Mouse (Mus musculus) right cerebral cortex, postnatal 25 days (tissue): ENCODE results near the gene Irak1bp1.

ENCODE experiments used
- DNase-seq: peaks from one replicate; pipeline ENCODE4 v3.0.0; 2022

Irak1bp1 gene

GRCm38 (mm10) chr9:82829007-82829689 is at the start of gene Irak1bp1:
Gene Irak1bp1, plus strand, starts transcription at chr9:82829540.
- DNase-seq, result no peak

- no peak for DNase-seq
These were observed 41.0 kb upstream of the Irak1bp1 start for GRCm38 (mm10) chr9:82788375-82788774.

- DNase-seq, result no peak
These were observed 29.0 kb upstream of the Irak1bp1 start for GRCm38 (mm10) chr9:82800360-82800759.

DNA sequence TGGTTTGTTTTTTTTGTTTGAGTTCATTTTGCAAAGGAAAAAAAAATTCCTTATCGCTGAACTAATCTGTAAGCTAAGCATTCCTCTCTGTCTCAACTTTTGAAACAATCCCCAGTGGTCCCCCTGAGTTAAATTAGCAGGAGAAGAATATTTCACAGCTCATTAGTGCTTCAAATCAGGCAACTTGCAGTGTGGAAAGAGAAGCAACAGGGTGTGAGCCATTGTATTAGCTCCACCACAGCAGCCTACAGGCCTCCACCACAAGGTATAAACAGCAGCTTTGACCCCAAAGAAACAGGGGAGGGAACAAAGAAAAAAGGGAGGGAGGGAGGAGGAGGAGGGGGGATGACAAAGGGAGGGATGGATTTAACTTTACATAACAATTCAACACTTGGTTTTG is 22.2 kb upstream of the Irak1bp1 start:
- no peak for DNase-seq

DNA sequence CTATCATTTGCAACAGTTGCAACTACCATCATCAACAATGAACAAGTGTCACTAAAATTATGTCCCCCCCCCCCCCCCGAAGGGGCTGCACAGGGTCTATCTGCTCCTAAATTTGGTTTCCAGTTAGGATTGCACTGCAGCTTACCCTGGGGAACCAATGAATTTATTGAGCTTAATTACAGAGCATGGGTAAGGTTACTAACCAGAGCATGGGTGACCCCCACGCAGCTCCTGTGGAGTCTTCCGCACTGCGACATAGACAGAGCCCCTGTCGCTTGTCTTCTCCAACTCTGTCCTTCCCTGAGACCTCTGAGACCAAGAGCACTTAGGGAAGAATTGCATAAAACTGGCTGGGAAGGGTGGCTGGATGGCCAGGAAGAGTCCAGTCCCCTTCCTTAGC is 21.7 kb upstream of the Irak1bp1 start:
- DNase-seq, result no peak

GRCm38 (mm10) chr9:82812172-82812963 is 17.0 kb upstream of the Irak1bp1 start:
- no peak for DNase-seq

DNA sequence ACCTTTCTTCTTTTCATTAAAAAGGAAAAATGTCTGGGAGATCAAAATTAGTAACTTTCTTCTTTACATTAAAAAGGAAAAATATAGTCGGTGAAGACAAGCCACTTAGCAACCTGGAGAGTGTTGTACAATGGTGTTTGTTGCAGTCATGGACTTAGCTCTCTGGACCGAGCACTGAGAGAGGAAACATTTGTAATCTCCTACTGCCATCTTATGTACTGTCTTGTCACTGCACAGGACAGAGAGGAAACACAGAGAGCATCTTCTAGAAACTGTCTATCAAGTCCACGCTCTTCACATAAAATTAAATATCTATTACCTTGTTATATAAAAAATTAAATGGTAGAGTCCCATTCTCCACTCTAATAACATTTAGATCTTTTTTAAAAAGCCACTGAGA is 14.8 kb upstream of the Irak1bp1 start:
- DNase-seq, result no peak

DNA sequence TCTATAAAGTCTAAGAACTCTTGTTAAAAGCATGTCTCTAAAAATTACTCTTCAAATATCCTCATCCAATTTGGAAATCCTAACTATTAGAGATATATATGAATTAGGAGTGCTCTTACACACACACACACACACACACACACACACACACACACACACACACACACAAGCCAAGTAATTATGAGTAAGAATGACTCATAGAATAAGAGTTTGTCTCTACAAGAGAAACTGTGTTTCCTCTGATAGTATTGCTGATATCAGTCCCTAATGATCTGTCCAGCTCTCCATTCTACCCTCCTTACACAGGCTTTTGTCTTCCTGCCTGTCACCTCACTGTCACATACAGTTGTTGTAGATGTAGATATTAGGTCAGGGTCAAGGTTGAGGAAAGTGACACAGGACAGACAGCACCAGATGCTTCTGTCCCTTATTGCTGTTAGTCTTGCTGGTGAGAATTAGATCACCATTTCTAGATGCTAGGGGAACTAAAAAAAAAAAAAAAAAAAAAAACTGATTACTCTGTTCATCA is 14.0 kb upstream of the Irak1bp1 start:
- DNase-seq, result no peak

GRCm38 (mm10) chr9:82826426-82826825 is 2.9 kb upstream of the Irak1bp1 start:
- no peak for DNase-seq

DNA sequence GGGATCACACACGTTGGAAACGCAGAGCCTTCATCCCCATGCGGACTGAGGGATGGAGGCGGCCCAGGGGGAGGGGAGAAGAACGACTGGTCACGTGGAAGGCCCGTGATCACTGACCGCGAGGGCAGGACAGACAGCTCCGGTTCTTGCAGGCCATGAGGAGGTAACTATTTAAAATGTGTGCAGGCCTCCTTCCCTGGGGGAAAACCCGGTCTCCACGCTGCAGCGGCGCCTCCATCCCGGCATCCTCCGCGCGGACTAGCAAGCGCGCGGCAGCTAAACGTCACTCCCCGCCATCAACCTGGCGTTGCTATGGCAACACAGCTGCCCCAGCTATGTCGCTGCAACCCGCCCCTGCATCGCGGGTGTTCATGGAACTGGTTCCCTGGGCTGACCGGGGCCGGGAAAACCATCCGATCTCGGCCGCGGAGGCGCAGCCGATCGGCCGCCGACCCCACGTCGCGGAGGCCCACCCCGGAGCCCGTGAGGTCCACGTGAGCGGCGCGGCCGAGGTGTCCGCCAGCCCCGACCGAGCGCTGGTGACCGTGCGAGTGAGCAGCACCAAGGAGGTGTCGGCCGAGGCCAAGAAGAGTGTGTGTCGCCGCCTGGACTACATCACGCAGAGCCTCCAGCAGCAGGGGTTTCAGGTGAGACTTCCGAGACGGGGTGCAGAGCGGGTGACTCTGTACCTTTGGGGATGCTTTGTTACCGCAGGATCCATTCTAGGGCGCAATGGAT is 522 bp downstream of the Irak1bp1 start:
- DNase-seq, result peak; percentile 93

GRCm38 (mm10) chr9:82831891-82832290 is 2.6 kb downstream of the Irak1bp1 start:
- DNase-seq, result no peak

GRCm38 (mm10) chr9:82835921-82836320 is 6.6 kb downstream of the Irak1bp1 start:
- no peak for DNase-seq

DNA sequence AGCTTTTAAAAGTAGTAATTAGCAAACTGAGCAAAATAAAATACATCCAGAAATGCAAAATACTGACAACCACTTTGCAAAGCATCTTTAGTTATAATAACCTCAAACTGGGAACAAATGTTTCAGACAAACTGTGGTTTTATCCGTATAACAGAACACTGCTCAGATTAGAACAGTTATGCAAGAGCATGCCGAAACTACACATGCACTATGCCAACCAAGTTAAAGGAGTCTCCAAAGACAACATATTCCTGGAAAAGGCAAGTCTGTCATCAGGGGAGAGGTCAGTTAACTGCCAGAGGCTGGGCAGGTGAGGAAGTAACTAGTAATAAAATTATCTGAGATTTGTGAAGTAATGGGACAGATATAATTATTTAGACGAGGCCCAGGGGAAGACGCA is 13.3 kb downstream of the Irak1bp1 start:
- no peak for DNase-seq

DNA sequence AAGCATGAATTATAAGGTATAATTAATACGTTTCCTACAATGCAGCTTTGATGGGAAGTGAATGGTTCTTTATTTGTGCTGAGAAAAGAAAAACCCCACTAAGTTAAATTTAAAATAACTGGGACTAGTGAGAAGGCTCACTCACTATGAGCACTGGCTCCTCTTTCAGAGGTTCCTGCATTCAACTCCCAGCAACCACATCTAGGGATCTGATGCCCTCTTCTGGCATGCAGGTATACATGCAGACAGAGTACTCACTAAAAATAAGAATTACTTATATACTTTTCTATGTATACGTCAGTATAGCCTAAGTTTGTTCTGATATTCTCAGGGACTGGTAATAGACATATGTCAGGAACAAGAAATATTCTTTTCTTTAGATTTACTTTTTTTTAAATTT is 24.7 kb downstream of the Irak1bp1 start:
- no peak for DNase-seq

- peak; percentile 28 for DNase-seq
These were observed 25.8 kb downstream of the Irak1bp1 start for GRCm38 (mm10) chr9:82854973-82855614.

GRCm38 (mm10) chr9:82856241-82856640 is 26.9 kb downstream of the Irak1bp1 start:
- DNase-seq, result no peak

DNA sequence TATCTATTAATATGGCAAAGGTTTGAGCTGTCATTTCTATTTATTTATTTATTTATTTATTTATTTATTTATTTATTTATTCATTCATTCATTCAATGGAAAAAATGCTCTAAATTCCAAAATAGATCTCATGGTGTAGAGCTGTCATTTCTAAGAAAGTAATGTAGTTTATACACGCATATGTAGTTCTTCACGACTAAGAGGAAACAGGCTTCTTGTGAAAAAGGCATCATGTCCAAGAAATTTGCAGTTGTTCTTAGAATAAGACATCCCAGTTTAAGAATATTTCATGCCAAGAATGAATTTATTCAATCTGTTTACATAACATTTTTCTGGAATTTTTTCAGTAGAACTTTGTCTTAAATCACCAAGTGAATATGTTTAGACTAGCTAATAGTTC is 31.5 kb downstream of the Irak1bp1 start:
- no peak for DNase-seq

GRCm38 (mm10) chr9:82861316-82861715 is 32.0 kb downstream of the Irak1bp1 start:
- no peak for DNase-seq

- no peak for DNase-seq
These were observed 32.6 kb downstream of the Irak1bp1 start for GRCm38 (mm10) chr9:82861775-82862430.

DNA sequence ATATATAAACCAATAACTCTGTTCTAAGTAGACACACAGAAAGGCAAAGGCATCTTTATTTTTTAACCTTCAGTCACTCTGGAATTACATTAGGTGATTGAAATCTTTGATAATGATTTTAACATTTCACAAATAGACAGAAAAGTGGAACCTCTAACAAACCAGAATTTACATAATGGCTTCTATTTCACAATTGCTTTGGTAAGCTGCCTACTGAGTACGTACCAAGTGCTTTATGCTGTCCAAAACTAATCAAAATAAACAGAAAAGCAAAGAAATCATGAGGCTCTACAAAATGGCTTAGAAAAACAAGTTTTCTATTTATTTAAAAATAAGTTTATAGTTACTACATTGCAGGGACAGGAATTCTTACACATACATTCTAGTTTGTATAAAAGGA is 36.8 kb downstream of the Irak1bp1 start:
- no peak for DNase-seq

DNA sequence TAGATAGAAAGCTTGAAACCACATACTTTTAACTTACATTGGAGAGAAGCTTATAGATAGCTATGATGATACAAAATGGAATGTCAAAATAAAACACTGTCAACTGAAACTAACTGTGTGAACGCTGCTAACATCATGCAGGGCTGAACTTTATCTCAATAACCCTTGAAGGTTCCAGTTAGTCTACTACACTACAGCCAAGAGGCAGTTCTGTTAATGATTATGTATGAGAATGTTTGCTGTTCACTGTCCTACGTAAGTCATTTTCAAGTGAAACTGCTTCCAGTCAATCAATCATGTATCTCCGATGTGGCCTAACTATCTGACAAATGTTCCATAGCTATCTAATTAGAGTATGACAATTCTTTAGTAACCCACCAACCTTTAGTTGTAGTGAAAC is 38.4 kb downstream of the Irak1bp1 start:
- DNase-seq, result no peak

- DNase-seq, result no peak
These were observed 47.7 kb downstream of the Irak1bp1 start for GRCm38 (mm10) chr9:82877078-82877477.
